Mouse (Mus musculus) heart, postnatal 25 days (tissue): ENCODE data around the gene Actg1. TPM values are rescaled to one million over a fixed set of nuclear protein-coding genes. Genes with fewer than 3 reads are reported as not detected.
A peak's percentile ranks its signal among the peaks of the same experiment; 100 is the strongest.

ENCODE experiments used
- DNase-seq: peaks from one replicate; pipeline ENCODE4 v3.0.0; 2022; ENCODE audit warnings: low spot score
- intact Hi-C: fragments of 180-260 bp; cut with DNase I; formaldehyde crosslinking; loops from one replicate; pipeline ENCODE4 v1.15.1; 2025
- total RNA-seq, 2 experiments: library from RNA; stranded (reverse); gene quantifications; 2 replicates each; pipeline ENCODE4 v1.2.3; 2021

The Actg1 gene
- total RNA-seq, result 100 to 1,000 TPM; 282 to 346 TPM

DNA sequence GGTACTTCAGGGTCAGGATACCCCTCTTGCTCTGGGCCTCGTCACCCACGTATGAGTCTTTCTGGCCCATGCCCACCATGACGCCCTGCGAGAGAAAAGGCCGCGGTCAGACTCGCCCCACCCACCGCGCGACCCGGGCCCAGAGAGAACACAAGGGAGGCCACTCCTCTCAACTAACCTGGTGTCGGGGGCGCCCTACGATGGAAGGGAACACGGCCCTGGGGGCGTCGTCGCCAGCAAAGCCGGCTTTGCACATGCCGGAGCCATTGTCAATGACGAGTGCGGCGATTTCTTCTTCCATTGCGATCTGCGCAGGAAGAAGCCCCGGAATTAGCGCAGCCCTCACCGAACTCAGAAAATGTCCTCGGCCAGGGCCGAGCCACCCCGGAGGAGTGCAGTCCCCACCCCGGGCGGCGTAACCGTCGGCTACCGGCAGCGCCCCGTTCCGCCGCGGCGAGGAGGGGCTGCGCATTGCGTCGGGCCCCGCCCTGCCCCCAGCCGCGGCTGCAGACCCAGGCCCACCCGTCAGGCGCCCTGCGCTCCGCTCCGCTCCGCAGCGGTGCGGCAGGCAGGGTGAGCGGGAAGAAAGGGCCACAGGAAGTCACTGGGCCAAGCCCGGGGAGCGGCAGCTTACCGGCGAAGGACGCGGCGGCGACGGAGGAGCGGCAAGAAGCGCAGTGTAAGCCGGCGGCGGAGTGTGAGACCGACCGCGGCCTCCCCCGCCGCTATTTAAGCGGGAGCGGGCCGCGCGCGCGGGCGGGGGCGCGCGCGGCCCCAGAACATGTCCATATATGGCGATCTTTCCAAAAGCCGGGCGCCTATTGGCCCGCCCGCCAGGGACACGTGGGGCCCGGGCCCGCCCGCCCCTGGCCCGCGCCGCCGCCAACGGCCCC lies at the start of gene Actg1:
Gene Actg1 (minus strand): TSS at position 752 of the 893 bp plus-strand sequence.
- DNase-seq, result peak; percentile 86
- intact Hi-C loops, result loop anchor here (5.0 kb wide), 1 partner anchor 111 kb away; no protein-coding TSS in a partner anchor

DNA sequence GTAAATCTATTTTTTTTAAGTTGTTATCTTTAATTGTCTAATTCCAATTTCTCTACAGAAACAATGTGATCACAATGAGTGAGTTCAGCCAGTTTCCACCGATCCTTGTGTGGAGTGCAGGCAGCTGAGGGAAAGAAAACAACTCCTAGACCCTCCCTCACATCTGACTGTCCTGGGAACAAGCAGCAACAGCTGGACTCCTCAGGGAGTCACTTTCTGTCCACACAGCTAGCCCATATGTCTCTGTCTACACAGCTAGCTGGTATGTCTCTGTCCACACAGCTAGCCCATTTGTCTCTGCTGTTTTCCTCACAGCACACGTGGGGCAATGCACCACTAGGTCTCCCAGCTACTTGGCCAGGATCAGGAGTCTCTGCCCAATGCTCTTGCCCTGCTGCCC lies 49.3 kb upstream of the Actg1 start:
- intact Hi-C loops, result no loop called here
- DNase-seq, result no peak

DNA sequence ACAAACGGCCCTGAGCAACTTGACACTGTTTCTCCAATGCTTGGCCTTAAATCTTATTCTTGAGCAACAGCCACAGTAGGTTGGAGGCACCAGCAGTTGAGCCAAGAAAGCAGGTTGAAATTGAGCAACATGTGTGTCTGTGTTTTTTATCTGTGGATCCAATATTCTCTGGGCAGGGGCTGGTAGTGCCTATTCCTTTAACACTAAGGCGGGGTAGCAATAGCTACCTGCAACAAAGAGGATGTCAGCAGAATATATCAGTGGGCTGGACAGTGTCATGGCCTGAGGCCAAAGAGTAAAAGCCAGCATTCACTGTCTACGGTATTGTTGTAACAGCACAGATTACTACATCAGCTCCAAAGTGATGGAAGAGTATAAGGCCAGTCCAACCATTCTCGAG lies 47.3 kb upstream of the Actg1 start:
- no peak for DNase-seq
- intact Hi-C loops, result no loop called here

DNA sequence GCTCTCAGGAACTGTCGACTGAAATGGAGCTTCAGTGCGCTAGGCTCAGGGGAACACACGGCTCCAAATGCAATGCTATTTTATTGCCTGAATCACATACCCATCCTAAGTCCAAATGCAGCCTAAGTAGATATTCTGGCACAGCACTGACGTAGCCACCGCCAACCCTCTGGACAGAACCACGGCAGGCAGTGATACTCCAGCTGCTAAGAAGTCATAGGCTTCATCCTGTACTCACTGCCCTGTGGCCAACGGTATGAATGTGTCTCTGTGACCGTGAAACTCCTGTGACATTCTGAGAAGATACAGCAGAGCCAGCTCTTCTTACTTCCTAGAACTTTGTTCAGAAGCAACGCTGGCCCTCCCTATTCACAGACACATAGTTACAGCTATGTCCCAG lies 40.2 kb upstream of the Actg1 start:
- intact Hi-C loops, result no loop called here
- DNase-seq, result no peak

DNA sequence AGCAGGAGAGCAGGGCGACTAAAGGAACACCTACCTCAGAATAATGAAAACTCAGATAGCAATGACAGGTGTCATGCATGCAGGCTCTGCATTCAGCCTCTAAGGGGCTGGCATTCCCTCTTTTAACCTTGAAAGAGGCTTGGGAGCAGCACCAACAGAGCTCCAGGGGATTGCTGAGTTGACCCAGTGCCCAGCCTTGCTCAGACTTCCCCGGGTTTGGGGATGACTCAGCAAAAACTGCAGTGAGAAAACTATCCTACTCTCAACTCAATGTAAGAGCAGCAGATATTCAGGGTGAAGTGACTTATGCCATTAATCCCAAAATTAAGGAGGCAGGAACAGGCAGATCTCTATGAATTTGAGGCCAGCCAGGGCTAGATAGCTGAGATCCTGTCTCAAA lies 38.8 kb upstream of the Actg1 start:
- intact Hi-C loops, result no loop called here
- no peak for DNase-seq

DNA sequence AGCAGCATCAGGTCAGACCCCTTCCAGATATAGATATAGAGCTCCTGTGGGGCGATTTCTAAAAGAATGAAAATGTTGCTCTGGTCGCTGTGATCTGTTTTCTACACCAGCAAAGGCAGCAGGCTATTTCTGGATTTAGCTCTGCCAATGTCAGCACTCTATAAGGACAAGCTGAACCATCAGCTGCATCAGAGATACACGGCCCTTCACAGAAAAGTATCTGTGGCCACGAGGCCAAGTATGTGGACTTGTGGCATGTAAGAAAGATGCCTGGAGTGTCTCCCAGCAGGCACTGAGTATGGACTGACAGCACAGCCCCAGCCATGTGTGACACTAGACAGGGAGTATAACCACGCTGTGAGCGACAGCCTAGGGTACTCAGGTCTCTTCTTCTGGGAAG lies 38.3 kb upstream of the Actg1 start:
- DNase-seq, result no peak
- intact Hi-C loops, result no loop called here

DNA sequence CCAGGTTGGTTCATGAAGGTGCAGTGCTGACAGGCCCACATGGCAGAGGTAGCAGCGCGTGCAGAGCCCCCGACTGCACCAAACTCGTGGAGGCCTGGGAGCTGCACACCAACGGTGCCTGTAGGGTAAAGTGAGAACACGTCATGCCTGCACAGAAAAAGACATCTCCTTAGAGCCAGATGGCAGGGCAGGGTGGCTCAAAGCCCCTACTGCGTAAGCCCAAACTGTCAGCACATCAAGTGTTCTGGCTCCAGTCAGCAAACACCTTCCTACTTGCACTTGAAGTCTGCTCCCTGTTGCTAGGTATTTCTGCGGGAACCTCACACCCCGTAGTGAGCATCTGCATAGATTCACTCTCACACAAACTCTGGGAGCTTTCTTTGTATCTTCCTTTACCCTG lies 34.2 kb upstream of the Actg1 start:
- intact Hi-C loops, result no loop called here
- DNase-seq, result no peak

DNA sequence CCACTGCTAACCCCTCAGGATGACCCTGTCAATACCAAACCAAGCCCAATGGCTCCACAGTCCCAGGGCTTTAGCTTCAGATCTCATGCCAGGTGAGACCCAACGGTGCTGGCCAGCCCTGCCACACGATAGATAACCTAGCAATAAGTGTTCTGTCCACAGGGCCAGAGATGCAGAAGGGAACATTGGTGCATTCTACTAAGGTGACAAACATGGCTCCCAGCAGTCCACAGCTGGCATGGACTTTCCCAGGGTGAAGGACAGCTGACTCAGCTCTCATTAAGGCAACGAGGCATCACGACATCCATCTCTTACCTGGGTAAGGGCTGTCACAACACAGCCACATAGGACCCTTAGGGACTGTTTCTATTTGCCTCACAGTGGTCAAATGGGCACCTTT lies 32.8 kb upstream of the Actg1 start:
- no peak for DNase-seq
- intact Hi-C loops, result no loop called here

DNA sequence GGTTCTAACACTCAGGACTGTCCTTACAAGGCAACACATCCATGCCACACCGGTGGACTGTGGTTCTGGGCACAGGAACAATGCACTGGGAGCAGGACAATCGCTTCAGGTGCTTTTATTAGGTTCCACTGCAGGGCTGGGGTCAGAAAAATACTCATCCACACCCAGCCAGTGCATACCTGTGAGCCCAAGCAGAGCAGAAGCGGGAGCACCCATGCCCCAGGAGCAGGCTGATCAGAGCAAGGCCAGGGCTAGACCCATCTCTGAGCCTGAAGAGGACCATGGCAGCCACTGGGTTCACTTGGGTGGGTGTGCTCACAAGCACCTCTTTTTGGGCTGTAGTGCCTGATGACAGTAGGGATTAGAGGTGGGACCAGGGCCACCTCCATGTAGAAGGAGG lies 31.9 kb upstream of the Actg1 start:
- intact Hi-C loops, result no loop called here
- no peak for DNase-seq

DNA sequence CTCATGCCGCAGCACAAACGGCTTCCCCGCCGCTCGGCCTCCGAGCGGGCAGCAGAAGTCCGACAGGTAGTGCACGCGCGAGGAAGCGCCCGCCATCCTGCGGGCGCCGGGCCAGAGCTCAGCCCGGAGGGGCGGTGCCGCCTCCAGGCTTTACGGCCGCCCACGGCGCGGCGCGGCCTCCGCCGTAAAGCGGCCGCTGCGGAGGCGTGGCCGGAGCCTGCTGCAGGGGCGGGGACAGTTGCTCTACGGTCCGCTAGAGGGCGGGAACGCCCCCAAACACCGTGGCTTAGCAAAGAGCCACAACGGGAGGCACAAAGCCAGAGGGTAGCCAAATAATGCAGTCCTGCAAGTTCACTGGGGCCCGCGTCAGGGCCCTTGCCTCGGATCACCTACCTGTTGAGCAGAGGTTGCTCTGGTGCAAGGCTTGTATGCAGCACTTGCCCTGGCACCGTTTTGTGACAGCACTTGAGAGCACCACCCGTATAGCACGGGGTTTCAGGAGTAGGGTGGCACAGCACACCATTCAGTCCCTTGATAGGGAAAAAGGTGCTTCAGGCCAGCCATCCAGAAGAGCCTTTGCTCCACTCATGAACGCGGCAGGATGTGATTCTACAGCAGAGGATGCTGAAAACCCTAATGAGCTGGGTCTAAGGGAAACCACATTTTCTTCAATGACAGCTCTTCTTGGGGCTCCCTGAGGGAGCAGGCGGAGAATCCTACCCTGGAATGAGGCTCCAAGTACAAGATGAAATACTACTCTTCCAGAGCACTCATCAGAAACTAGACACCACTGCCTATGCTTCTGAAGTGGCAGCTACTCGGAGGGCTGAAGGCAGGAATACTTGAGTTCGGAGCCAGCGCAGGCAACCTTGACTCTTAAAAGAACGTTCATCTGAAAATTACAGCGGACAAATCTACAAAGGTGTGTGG lies 30.5 kb upstream of the Actg1 start, which contains the start of gene Faap100:
Gene Faap100 (minus strand): TSS at position 154 of the 930 bp plus-strand sequence.
- intact Hi-C loops, result loop anchor here (2.0 to 5.0 kb wide), 2 partner anchors 26 to 43 kb away; no protein-coding TSS in a partner anchor
- DNase-seq, result peak; percentile 84

DNA sequence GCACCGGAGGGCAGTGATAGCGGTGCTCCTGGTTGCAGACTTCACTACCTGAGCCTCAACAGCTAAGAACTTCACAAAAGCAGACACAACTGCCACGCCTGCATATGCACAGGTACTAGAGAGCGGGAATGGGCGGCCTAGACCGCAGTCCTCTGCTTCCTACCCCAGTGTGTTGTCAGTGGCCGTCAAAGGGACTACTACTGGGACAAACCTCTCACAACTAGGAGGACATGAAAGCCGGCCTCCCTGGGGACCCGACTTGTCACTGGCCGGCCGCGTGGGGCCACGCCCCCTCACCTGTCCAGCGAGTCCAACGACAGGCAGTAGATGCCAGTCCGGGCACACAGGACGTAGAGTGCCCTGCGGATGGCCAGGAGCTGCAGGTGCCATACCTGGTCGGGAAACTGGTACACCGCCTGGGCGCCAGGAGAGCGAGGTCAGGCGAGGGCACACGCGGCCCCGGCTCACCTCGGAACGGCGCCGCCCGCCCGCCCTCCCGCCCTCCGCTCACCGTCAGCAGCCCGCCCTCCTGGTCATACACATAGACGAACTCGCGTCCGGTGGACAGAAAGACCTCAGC lies 29.8 kb upstream of the Actg1 start:
- no peak for DNase-seq
- intact Hi-C loops, result loop anchor here (2.0 to 5.0 kb wide), 2 partner anchors 25 to 44 kb away; no protein-coding TSS in a partner anchor

DNA sequence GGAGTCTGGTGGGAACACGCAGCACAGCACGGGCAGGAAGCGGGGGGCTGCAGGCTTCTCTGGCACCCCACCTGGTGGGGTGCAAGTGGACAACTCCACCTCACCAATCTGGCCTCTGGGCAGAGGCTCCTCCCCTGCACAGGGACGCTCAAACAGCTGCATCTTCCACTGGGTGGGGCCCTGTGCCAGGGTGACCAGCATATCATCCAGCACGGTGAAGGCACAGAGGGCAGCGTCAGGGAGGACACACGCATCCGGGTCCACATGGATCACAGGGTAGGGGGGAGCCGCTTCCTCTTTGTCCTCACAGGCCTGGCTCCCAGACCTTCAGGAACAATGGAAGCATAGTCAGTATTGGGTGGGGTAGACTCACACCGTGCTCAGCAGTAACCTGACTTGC lies 29.0 kb upstream of the Actg1 start:
- DNase-seq, result no peak
- intact Hi-C loops, result loop anchor here (5.0 kb wide), 1 partner anchor 45 kb away; no protein-coding TSS in a partner anchor

DNA sequence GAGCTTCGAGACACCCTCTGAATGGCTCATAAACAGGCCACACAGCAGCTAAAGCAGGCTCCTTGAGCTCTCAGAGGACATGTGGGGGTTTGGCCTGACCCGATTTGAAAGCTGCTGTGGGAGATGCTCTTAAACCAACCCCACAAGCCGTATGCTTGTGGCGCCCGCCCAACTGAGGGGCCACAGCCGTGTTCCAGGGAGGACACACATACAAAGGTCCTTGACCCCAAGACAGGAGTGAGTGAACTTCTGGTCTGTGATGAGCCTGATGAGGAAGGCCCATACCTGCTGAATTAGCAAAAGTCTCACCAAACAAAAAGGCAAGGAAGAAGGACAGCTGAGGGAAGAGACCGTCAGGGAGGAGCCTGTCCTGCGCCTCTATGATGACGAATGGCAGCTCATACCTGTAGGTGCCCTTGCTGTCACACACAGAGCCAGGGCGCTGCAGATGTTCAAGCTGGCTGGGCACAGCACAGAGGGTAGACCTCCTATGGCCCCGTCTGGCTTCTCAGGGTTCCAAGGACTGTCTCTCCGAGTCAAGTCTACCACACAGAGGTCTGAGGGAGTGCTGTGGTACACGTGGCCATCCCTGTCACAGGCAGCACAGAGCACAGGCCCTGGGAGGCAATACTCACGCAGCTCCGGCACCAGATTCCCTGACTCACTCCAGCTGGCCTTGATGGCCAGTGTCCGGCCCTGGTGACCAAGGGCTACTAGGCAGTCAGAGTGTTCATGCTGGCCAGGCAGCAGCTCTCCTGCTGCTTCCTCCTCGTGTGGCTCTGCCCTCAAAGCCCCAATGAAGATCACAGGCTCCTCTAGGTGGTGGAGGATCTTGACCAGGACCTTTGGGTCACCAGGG lies 28.2 kb upstream of the Actg1 start:
- intact Hi-C loops, result loop anchor here (5.0 kb wide), 1 partner anchor 46 kb away; no protein-coding TSS in a partner anchor
- DNase-seq, result no peak

DNA sequence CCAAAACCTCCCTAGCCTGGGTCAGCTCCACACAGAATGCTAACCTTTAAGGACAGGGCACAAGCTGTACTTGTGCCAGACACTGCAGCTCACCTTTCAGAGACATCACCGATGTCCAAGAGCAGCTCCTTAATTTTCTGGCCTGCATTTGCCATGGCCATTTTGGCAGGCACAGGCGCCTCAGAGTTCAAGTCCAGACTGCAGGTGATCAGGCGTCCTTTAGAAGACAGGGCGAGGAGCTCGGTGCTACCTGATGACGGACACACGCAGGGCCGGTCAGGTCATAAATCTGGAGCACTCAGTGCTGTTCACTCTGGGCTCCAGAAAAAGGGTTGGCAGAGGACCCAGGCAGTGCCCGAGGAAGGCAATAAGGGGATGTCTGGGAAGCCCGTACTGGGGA lies 27.0 kb upstream of the Actg1 start:
- no peak for DNase-seq
- intact Hi-C loops, result loop anchor here (5.0 kb wide), 1 partner anchor 47 kb away; no protein-coding TSS in a partner anchor

DNA sequence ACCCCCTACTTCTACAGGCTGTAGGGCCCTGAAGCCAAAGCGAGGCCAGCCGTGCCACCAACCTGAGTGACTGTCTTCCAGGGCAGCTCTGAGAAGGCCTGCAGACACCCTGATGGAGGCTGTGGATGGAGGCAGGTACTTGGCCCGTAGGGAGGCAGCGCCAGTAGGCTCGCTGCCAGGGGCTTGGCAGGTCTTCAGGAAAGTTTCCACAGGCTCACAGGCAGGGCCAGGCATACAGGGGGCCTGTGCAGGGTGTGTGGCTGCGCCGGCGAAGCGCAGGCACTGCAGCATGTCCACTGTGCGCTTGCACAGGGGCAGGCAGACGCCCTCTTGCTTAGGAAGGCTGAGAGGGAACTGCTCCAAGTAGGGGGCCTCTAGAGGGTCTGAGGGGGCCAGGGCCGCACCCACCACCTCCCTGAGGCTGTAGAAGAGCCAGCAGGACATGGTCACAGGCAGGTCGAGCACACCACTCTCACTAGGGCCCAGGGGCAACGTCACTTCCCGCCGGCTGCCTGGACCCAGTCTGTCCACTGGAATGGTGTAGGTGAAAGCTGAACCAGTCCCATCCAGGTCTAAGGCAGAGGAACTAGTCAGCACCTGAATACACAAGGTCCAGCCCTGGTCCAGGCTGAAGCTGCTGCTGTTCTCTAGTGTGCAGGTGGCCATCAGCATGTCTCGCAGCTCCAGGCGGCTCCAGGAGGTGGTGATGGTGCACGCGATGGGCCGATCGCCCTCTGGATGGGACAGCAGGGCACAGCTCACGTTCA lies 25.7 kb upstream of the Actg1 start:
- peak; percentile 48 for DNase-seq
- intact Hi-C loops, result no loop called here

DNA sequence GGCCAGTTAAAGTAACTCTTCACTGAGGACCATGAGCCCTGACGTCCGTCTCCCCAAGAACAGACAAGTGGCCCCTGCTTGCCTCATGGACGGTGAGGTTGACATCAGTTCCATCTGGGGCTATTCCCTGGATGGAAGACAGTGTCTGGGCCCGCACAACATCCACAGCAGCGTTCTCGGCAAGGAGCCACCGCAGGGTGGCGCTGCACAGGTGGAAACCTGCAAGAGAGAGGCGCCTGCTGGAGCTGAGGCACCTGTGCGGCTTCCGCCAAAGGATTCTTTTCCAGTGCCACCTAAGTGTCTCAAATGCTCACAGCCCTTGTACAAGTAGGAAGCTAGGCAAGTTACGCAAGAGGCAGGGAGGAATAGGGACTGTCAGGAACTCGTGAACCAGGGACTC lies 24.7 kb upstream of the Actg1 start:
- intact Hi-C loops, result no loop called here
- DNase-seq, result no peak

DNA sequence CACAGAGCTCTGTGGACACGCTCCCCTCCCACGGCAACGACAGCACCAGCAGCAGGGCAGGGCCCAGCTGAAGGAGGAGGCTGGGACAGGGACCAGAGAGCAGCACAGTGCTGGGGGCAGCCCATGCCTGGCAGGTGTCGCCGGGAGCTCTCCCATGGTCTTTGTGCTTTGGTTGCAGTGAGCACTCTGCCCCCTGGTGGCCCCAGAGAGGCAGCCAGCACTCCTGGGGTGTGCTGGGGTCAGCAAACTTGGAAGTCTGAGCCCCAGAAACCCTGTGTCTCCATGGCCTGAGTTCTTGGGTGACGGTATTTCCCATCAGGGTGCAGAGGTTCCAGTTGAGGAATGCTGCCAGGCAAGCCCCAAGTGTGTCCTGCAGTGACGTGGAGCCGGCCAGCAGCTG lies 21.3 kb upstream of the Actg1 start:
- DNase-seq, result peak; percentile 47
- intact Hi-C loops, result loop anchor here (2.0 kb wide), 1 partner anchor 17 kb away; no protein-coding TSS in a partner anchor

DNA sequence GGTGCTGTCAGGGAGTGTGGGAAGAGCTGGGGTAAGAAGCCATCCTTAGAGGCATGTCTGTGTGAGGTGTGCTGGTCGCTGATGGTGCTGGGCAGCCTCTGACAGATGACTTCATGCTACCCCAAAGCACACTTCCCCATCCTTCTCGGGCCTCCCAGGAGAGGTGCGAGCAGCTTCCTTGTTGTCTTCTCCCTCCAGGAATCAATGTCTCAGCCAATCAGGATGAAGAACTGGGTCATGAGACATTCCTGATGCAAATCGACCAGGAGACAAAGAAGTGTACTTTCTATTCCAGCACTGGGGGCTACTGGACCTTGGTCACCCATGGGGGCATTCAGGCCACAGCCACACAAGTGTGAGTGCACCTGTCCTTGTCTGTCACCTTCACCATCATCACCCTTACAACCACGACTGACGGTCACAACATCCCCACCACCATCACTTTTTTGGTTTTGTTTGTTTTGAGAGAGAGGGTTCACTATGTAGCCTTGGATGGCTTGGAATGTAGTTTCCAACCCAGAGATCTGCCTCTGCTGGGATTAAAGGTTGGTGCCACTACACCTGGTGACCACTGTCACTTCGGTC lies 18.2 kb upstream of the Actg1 start:
- intact Hi-C loops, result no loop called here
- no peak for DNase-seq
